Mouse (Mus musculus): ENCODE data around the gene Gng7.
A peak's percentile ranks its signal among the peaks of the same experiment; 100 is the strongest.

The Gng7 gene

GRCm38 (mm10) chr10:81025639-81026275 lies 11.0 kb upstream of the Gng7 start, which contains the start of gene Diras1:
Gene Diras1, minus strand, starts transcription at chr10:81025662.
- no peak for DNase-seq

DNA sequence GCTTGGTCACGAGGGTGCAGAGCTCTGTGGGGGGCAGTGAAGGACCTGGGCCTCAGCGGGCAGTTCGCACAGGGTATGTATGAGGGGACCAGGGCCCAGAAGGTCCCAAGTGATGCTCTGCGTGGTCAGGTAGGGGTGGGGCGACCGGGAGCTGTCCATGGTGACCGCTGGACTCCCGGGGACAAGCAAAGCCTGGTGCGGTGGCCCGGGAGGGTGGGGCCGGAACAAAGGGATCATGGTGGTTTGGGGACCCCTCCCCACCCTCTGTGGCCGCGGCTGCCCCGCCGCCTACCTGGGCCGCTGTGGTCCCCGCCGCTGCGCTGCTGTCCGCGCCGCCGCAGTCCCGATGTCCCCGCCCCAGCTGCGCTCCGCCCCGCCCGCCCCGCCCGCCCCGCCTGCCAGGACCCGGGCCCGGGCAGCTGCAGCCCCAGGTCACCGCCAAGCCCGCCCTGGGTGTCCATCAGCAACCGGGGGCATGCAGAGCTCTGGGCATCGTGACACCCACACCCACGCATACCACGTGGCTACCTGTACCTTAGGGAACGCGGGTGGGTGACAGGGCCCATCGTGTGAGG lies 10.4 kb upstream of the Gng7 start:
- no peak for DNase-seq

DNA sequence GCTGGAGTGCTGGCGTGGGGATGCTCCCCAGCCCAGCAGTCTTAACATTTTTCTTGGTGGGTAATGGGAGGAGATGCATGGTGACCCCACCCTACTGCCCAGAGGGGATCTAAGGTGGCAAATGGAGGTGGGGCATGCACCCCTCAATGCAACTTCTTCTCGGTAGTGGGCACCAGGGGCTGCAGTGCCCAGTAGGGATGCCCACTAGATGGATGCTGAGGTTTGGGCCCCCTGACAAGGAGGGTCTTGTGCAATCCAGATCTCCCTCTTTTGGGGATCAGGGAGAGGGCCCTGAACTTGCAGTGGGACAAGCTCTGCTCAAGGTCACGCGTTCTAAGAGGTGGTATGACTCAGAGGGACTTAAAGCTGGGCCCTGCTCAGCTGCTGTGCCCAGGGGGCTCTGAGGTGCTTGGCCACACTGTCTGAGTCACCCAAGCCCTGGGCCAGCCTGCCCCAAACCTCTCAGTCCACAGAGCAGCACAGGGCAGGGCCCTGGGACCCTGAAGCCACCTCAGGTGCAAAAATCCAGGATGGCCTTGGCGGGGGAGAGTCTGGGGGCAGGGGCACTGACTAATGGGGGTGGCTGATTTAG lies 9.7 kb upstream of the Gng7 start:
- DNase-seq: no peak

DNA sequence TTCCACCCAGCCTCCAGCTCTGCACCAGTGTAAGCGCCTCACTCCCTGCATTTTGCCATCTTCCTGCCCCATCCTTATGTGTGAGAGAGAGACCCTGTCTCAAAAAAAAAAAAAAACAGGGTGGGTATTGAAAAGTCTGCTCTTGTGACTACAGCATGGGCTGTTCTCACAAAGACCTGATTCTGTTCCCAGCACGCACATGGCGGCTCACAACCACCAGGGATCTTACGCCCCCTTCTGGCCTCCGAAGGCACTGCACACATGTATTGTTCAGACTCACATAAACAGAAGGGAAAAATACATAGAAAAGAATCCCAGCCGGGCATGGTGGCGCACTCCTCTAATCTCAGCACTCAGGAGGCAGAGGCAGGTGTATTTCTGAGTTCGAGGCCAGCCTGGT lies 8.0 kb upstream of the Gng7 start:
- DNase-seq: peak; percentile 25

- no peak for DNase-seq
Observed at GRCm38 (mm10) chr10:81021547-81022110, 6.9 kb upstream of the Gng7 start.

GRCm38 (mm10) chr10:81020207-81020606 lies 5.5 kb upstream of the Gng7 start:
- DNase-seq: no peak

- DNase-seq: no peak
Observed at GRCm38 (mm10) chr10:81019687-81020086, 4.9 kb upstream of the Gng7 start.

GRCm38 (mm10) chr10:81018326-81018725 lies 3.6 kb upstream of the Gng7 start:
- DNase-seq: peak; percentile 78

GRCm38 (mm10) chr10:81016645-81017044 lies 1.9 kb upstream of the Gng7 start:
- peak; percentile 67 for DNase-seq

DNA sequence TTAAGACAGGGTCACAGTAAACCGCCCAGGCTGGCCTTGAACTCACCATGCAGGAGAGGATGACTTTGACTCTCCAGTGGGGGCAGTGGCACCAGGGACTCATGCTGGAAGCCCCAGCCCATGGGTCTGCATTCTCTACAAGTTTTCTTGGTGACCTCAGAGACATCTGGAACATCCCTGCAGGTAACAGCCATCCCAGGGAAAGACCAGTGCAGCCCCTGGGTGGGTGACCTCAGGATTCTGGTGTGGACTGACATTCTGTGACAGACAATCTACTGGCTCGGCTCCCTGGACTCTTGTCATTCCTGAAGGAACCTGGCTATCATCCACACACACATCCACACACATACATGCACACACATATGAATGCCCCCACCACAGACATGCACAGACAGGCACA lies 921 bp upstream of the Gng7 start:
- DNase-seq: no peak

GRCm38 (mm10) chr10:81010851-81011250 lies 3.9 kb downstream of the Gng7 start:
- no peak for DNase-seq

DNA sequence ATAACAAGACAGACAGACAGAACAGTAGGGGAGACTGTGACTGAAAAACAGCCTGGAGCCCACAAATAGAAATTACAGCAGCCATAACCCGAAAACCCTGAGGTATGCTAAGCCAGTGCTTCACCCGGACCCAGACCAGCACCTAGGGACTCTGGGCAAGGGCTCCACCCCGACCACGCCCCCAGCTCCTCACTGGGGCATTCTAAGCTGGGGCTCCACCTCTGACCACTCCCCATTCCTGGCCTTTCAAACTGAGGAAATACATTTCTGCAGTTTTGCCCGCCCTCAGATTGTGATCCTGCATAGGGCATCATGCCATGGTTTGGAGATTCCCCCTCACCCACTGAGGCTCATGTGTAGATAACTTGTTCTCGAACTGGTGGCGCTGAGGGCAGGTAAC lies 7.5 kb downstream of the Gng7 start:
- peak; percentile 61 for DNase-seq

- DNase-seq: no peak
Observed at GRCm38 (mm10) chr10:81006005-81006677, 8.6 kb downstream of the Gng7 start.

DNA sequence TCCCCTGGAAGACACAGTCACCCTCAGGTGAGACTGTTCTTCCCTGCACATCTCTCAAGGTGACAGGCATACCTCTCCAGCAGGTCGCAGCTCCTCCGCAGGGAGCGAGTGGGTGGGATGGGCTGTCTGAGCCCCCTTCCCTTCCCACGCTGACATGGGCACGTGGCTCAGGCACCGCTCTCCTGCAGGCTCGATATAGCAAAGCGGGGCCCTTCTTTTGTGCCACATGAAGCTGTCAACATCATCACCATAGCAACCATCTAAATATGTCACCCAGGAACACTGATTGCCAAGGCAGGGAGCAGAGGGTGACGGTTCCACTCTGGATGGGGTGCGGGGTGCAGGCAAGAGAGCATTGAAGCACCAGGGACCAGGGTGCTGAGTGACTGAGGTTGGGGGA lies 13.6 kb downstream of the Gng7 start:
- DNase-seq: no peak

- peak; percentile 43 for DNase-seq
Observed at GRCm38 (mm10) chr10:81000197-81001062, 14.3 kb downstream of the Gng7 start.

- DNase-seq: peak; percentile 80
Observed at GRCm38 (mm10) chr10:80999362-81000196, 15.2 kb downstream of the Gng7 start.

GRCm38 (mm10) chr10:80998778-80999177 lies 16.0 kb downstream of the Gng7 start:
- peak; percentile 78 for DNase-seq

DNA sequence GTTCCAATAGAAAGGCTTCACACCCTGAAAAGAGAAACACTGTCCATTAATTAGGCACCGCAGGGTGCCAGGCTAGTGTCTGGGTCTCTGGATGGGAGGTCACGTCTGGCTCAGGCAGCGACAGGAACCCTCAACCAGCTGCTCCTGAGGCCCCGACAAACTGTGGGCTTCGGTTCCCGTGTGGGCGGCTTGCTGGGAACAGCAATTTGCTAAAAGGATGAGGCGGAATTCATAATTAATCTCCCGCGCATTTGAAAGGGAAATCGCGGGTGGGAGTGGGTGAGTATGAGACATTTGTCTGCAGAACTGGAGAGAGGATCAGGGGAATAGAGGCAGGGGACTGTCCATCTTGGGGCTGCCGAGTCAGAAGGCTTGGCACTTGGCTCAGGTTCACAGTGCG lies 16.7 kb downstream of the Gng7 start:
- no peak for DNase-seq

- DNase-seq: no peak
Observed at GRCm38 (mm10) chr10:80997332-80997731, 17.4 kb downstream of the Gng7 start.

DNA sequence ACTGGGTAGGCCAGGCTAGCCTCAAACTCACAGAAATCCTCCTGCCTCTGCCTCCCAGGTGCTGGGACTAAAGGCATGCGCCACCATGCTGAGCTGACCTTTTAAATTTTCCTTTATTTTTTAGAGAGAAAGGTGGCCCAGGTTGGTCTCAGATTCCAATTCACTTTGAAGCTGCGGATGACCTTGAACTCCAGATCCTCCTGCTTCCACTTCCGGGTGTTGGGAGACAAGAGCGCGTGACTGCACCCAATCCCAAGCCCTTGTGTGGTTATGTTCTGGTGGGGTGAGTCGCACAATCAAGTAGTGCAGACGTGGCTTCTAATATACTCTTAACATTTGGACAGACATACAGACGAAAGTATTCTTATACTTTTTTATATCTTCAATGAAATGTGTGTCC lies 18.2 kb downstream of the Gng7 start:
- no peak for DNase-seq

DNA sequence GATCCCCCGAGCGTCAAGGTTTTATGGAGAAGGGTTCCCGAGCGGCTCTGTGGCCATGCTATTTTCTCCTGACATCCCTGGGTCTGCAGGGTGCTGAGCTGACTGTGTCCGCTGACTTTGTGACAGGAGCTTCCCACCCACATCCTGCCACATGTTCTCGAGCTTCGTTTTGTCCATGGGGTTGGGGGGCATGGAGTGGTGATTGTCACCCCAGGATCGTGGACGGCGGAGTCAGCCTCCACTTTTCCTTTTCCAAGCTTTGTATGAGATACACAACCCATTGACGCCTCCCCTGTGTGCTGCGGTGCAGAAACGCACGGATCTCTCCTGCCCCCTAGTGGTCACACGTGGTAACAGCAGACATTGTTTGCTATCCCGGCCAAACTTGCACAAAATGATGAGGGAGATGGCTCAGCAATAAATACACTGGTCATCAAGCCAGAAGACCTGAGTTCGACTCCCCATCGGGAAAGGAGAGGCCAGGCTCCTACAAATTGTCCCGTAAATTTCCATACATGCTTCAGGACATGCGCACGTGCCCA lies 19.6 kb downstream of the Gng7 start:
- DNase-seq: peak; percentile 74

All from liver (tissue).